Mouse (Mus musculus): ENCODE measurements at regions not wholly inside any gene's neighbourhood (a gene's known extent, or its start where the extent isn't known, plus 50 kb on each side); places are given as distances from the start of the nearest gene placed in this dataset.
A peak's percentile ranks its signal among the peaks of the same experiment; 100 is the strongest.

DNA sequence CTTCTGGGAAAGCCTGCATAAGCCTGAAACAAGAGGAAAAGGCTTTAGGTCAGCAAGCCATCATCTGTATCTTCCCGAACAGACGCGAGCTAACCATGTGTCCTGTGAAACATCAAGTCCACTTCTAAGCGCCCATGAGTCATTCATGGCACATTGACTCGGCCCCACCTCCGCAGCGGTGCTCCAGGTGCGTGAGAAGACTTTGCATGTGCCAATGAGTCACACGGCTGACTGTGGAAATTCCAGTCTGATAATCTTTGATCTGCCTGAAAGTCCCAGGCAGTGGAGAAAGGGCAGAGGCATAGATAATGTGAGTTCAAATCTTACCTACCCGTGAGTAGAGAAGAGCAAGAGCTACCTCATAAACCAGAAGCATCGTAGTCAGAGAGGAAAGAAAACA lies 137.8 kb downstream of the Pfkfb3 start:
- DNase-seq (ENCODE audit: low read depth, low spot score) = no peak

DNA sequence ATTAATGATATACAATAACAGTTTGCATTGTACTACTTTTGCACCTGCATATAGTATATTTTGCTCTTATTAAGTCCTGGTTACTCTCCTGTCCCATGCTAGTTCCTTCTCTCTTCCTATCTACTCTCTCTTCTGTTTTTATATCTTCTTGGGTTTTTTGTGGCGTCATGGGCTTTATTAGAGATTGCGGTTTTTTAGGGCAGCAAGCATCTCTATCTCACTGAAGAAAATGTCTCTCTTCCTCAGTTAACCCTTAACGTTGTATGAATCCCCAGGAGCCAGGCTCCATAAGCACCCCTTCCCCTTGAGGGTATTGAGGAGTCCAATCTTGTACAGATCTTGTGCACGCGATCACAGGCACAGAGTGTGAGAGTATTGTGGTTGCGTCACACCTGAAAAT lies 141.4 kb downstream of the Pfkfb3 start:
- no peak for DNase-seq (ENCODE audit: low read depth, low spot score)

- no peak for DNase-seq (ENCODE audit: low read depth, low spot score)
Observed at GRCm38 (mm10) chr2:11408497-11408896, 145.4 kb downstream of the Pfkfb3 start.

GRCm38 (mm10) chr2:11406103-11406615 lies 147.7 kb downstream of the Pfkfb3 start:
- DNase-seq (ENCODE audit: low read depth, low spot score) = no peak

- no peak for DNase-seq (ENCODE audit: low read depth, low spot score)
Observed at GRCm38 (mm10) chr2:11402218-11402848, 151.5 kb downstream of the Pfkfb3 start.

DNA sequence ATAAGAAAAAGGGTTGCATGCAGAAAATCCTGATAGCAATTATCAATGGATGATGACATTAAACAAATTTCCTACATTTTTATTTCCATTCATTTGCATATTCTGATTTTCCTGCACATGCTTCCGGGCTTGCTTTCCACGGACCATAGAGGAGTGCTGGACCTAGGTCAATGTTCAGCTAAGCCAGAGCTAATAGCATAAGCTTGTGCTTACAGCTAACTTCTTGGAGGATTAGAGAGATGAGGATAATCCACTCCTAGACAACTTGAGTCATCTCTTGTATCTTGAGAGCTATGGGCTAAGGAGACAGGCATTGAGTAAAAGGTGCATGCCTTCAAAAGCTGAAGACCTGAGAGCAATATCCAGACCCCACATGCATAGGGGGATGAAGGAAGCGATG lies 154.5 kb downstream of the Pfkfb3 start:
- no peak for DNase-seq (ENCODE audit: low read depth, low spot score)

GRCm38 (mm10) chr2:11398949-11399348 lies 154.9 kb downstream of the Pfkfb3 start:
- DNase-seq (ENCODE audit: low read depth, low spot score) = no peak

- DNase-seq (ENCODE audit: low read depth, low spot score) = no peak
Observed at GRCm38 (mm10) chr2:11398391-11398790, 155.5 kb downstream of the Pfkfb3 start.

DNA sequence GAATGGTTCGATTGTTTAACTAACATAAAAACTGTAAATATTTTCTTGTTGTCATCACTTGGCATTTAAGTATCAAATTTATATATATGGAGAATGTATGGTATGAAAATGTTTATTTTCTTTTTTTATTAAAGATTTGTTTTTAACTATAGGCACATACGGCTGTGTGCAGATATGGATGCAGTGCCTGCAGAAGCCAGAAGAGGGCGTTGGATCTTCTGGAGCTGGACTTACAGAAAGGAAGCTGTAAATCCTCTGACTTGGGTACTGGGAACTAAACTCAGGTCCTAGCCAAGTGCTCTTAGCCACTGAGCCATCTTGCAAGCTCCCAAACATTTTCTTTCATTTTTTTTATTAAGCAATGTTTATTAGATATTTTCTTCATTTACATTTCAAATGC lies 157.0 kb downstream of the Pfkfb3 start:
- no peak for DNase-seq (ENCODE audit: low read depth, low spot score)

GRCm38 (mm10) chr2:11394675-11395349 lies 159.1 kb downstream of the Pfkfb3 start:
- no peak for DNase-seq (ENCODE audit: low read depth, low spot score)

- peak; percentile 13 for DNase-seq (ENCODE audit: low read depth, low spot score)
Observed at GRCm38 (mm10) chr2:11391725-11392124, 162.2 kb downstream of the Pfkfb3 start.

DNA sequence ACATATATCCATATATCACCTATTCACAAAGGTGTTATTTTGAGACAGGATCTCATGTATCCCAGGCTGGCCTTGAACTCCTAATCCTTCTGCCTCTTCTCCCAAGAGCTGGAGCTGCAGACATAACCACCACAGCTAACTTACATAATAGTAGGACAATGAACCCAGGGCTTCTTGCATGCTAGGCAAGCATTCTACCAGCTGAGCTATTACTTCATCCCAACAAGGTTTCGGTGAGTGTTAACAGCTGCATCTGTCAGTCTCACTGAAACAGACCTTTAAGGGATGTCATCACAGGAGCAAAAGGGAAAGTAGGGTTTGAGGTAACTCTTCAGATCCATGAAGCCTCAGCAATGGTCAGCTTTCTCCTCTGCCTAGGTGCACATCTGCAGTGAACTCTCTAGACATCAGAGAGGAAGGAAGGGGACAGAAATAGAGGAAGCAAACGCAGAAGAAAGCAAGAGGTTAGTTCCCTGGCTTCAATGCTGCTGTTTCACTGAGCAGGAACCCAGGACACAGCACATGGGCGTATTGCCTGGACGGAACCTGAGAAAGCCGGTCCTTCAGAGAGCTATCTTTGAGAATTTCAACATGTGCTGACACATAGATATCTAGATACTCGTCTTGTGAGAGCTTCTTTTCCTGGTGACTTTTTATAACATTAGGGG lies 163.1 kb downstream of the Pfkfb3 start:
- DNase-seq (ENCODE audit: low read depth, low spot score) = no peak

GRCm38 (mm10) chr2:11387623-11388022 lies 166.3 kb downstream of the Pfkfb3 start:
- DNase-seq (ENCODE audit: low read depth, low spot score) = no peak

GRCm38 (mm10) chr2:11383815-11384214 lies 170.1 kb downstream of the Pfkfb3 start:
- DNase-seq (ENCODE audit: low read depth, low spot score) = no peak

DNA sequence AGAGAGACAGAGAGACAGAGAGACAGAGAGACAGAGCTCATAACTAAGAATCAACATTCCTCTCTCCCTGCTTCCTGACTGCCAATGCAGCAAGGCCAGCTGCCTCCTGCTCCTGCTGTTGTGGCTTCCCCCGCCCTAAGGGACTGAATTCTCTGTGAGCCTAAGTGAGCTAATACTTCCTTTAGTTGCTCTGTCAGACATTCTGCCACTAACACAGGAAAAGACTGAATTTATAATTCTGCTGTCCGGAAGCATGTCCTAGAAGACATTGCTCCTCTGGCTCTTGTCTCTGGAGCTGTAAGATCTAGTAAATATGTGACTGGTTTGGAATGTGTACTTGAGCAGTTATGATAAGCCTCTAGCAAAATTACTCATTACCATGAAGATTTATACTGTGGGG lies 176.7 kb downstream of the Pfkfb3 start:
- no peak for DNase-seq (ENCODE audit: low read depth, low spot score)

DNA sequence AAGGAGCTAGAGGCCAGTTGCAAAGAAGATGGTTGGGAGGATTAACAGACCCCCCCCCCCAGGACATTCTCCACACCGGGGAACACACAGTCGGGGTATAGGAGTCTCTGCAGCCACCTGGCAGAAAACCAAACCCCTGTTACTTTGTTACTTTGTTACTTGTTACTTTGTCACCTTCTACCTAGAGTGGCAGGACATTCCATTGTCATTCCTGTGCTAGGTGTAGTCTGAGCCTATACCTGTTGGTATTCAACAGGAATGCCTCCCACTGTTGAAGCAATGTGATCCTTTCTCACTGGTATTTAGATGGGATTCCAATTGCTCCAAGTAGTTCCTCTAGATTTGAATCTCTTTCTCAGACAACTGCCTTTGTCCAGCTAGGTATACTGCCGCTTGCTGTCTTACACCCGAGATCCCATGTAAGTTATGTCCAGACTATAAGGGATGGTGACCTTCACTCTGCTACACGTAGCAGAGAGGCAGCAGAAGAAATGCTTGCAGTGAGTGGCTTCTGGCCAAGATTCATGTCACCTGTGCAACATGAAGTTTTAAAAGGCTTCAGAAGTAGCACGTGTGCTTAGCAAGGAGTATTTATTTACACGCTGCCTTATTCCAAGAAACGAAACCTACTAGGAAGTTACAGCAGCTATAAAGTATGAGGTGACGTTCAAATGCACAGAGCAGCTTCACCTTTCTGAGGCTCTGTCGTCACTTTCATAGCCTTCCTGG lies 178.0 kb downstream of the Pfkfb3 start:
- no peak for DNase-seq (ENCODE audit: low read depth, low spot score)

DNA sequence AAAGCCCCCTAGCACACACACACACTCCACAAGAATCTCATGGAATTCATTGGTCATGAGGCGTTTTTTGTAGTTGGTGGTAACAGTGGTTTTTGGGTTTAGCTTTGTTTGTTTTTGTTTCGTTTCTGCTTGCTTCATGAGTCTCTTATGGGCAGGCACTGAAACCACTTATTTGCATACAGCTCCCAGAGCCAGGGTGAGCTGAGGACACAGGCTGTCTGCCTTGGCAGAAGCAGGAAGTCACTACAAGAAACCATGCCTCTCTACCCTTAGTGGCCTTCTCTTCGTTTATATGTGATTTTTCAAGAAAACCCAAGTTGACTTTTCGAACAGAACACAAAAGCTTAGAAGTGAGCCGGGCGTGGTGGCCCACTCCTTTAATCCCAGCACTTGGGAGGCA lies 178.8 kb downstream of the Pfkfb3 start:
- DNase-seq (ENCODE audit: low read depth, low spot score) = no peak

GRCm38 (mm10) chr2:11370273-11370672 lies 183.6 kb downstream of the Pfkfb3 start:
- DNase-seq (ENCODE audit: low read depth, low spot score) = no peak

GRCm38 (mm10) chr2:11367319-11367718 lies 186.6 kb downstream of the Pfkfb3 start:
- DNase-seq (ENCODE audit: low read depth, low spot score) = no peak

DNA sequence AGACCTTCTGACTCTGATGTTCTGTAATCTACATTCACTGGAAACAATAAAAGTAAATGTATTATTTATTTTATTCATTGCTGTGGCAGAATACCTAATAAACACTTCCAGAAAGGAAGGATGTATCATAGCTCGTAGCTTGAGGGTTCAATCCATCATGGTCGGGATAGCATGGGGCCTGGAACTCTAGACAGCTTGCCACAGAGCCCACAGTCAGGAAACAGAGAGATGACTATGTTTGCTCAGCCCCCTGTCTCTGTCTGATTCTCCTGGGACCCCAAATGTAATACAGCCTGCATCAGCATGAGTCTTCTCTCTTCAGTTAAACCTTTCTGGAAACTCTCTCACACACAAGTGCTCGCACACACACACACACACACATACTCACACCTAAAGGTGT lies 188.1 kb downstream of the Pfkfb3 start:
- no peak for DNase-seq (ENCODE audit: low read depth, low spot score)

DNA sequence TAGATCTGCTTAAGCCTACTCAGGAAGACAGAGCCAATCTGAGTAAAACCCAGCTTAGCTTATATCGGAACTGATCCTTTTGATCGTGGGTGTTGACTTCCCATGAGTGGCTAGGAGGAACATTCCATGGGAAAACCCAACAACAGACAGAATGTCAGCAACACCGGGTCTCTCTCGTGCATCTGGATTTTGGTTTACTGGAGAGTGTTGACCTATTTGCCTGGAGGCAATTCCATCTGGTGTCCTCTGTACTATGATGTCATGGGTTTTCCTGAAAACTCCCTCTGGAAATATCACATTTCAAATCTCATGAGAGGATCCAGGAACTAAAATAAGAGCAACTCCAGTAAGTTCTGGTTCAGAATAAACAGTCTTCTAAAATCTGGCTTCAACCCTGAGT lies 188.5 kb downstream of the Pfkfb3 start:
- no peak for DNase-seq (ENCODE audit: low read depth, low spot score)

- DNase-seq (ENCODE audit: low read depth, low spot score) = no peak
Observed at GRCm38 (mm10) chr2:11364111-11364510, 189.8 kb downstream of the Pfkfb3 start.
